Mouse (Mus musculus) heart, postnatal 0 days (tissue): Measurements from ENCODE around the gene Nxph4. TPM values are rescaled to one million over a fixed set of nuclear protein-coding genes. Genes with fewer than 3 reads are reported as not detected.

ENCODE experiments used
- ATAC-seq: fragments of 200-750 bp; cut with Nextera tagmentation; 2 replicates; pipeline ENCODE4 v1.8.0; 2017; ENCODE audit warnings: low read depth, moderate number of reproducible peaks, moderate library complexity; ENCODE audit not compliant: insufficient read depth
- DNase-seq: peaks from one replicate; pipeline ENCODE4 v3.0.0-alpha.2; 2016; ENCODE audit warnings: low spot score
- H3K27ac ChIP-seq: fragments of 300-500 bp; sonication (generic); 2 replicates; pipeline ENCODE4 v1.5.1; 2014; ENCODE audit warnings: low read depth, mild to moderate bottlenecking
- H3K27me3 ChIP-seq: fragments of 300-500 bp; sonication (generic); 2 replicates; pipeline ENCODE4 v1.6.1; 2014; ENCODE audit warnings: low read length, mixed read lengths; ENCODE audit not compliant: control insufficient read depth, insufficient read depth
- H3K36me3 ChIP-seq: fragments of 300-500 bp; sonication (generic); replicated peaks from 2 replicates; pipeline ENCODE4 v1.6.1; 2014; ENCODE audit warnings: low read length, mixed read lengths; ENCODE audit not compliant: control insufficient read depth, insufficient read depth
- H3K4me1 ChIP-seq: fragments of 300-500 bp; sonication (generic); 2 replicates; pipeline ENCODE4 v1.6.1; 2014; ENCODE audit warnings: antibody characterized with exemption; ENCODE audit not compliant: control insufficient read depth, insufficient read depth
- H3K4me2 ChIP-seq: fragments of 300-500 bp; sonication (generic); 2 replicates; pipeline ENCODE4 v1.6.1; 2014; ENCODE audit warnings: low read depth, mild to moderate bottlenecking, low read length, moderate library complexity
- H3K4me3 ChIP-seq: fragments of 300-500 bp; sonication (generic); 2 replicates; pipeline ENCODE4 v1.5.1; 2014; ENCODE audit warnings: low read depth, low read length
- H3K9ac ChIP-seq: fragments of 300-500 bp; sonication (generic); replicated peaks from 2 replicates; pipeline ENCODE4 v1.6.1; 2014; ENCODE audit warnings: low read depth, low read length, mixed read lengths
- H3K9me3 ChIP-seq: fragments of 300-500 bp; sonication (generic); replicated peaks from 2 replicates; pipeline ENCODE4 v1.6.1; 2016; ENCODE audit warnings: low read length; ENCODE audit not compliant: control insufficient read depth
- CTCF ChIP-seq: IDR thresholded peaks from 2 replicates; pipeline ENCODE4 v1.5.1; 2016; ENCODE audit warnings: antibody characterized with exemption, control low read depth, low read depth
- EP300 ChIP-seq: IDR thresholded peaks from 2 replicates; pipeline ENCODE4 v1.6.1; 2016; ENCODE audit warnings: antibody characterized with exemption, low read depth
- WGBS: fragments of 180-500 bp; shearing (Covaris S2); extraction: QIAGEN DNeasy Blood & Tissue Kit; methylation state at CpG from one replicate; pipeline ENCODE4 v1.1.7; 2014; 5-methylcytosine and 5-hydroxymethylcytosine counted together
- polyA plus RNA-seq: library from polyadenylated mRNA; unstranded; fragments of >200 nt; fragmentation: Nextera tagmentation; extraction: Ambion mirVana; gene quantifications from 2 replicates; pipeline ENCODE4 v1.2.1, GENCODE M21; 2015
- total RNA-seq: library from RNA; depleted of rRNA; stranded (reverse); fragments of >200 nt; gene quantifications from 2 replicates; pipeline ENCODE4 v1.2.3, GENCODE M21; 2014; ENCODE audit warnings: low replicate concordance; rRNA removed

The Nxph4 gene
- total RNA-seq = not detected in 2 replicates
- 0.41 and 0.49 TPM in 2 replicates for polyA plus RNA-seq

DNA sequence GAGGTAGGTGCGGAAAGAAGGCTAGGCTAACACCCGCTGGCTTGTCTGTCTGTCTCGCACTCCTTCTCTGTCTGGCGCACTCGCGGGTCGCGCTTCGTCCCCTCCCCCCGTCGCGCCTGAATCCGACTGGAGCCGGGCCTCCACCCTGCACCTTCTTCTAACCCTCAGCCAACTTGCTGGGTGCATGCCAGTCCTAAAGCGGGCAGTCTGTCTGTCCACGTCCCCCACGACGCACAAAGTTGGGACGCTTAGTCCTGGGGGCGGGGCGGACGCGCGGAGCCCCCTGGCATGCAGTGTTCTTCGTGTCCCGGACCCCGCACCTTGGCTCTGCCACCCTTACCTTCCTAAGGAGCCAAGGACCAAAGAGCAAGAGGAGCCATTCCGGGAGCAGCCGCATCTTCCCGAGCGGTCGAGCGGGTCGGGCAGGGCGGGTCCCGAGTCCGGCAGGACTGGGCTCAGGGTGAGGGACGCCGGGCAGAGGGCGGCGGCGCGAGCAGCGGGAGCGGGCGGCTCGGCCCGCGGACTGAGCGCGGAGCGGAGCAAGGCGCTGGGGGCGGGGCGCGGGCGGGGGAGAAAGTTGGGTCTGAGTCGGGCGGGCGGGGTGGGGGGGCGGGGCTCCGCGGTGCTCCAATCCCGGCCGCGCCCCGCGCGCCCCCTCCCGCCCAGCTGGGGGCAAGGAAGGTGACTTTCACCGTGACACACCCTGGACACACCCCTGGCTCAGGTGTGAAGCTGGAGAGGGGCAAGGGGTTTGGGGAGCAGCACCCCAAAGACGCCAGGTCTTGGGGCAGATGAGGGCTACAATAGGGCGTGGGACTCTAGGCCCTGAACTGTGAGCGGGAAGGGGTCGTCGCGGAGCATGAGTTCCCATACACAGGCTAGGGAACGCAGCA lies at the start of gene Nxph4:
Gene Nxph4 (minus strand): TSS at position 524 of the 893 bp plus-strand sequence.
- DNase-seq (no peak), ATAC-seq (no peak; the same call in 1 of the 2 replicates)
- TF ChIP-seq CTCF (no peak), EP300 (no peak)
- no peak within 1 kb of the TSS for H3K27ac ChIP-seq
- peaks cover 83% of the 10 kb centered on the region for H3K27me3 ChIP-seq
- H3K36me3 ChIP-seq = no peaks in the 10 kb centered on the region
- peak within 1 kb of the TSS; percentile 84 for H3K4me2 ChIP-seq
- H3K4me3 ChIP-seq = peak within 1 kb of the TSS; percentile 54
- WGBS = under 1% methylated on average over 65 of the region's 78 CpGs
- 0 out of 2 replicates have a peak within 1 kb of the TSS, but pooled peaks have one; percentile 8 for H3K9ac ChIP-seq
- no peaks in the 10 kb centered on the region for H3K9me3 ChIP-seq
- H3K4me1 ChIP-seq = 0 out of 2 replicates have a peak, but pooled peaks cover 7% of the 10 kb centered on the region

DNA sequence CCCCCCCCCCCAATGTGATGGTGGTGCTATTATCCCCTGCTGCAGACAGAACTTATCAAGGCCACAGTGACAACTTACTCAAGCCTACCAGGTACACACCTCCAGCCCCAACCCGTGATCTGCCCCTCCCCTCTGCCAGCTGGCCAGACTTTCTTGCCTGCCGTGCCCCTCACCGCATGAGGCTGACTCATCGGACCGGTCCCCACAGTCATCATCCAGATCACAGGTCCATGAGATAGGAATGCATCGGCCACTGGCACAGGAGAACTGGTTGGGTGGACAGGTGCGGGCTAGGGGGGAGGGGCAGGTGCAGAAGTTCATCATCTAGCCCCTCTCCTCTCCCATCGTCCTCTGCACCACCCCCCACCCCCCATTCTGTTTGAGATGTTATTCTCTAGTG lies 49.3 kb upstream of the Nxph4 start:
- Histone ChIP-seq H3K9ac (no peak overlapping the region), H3K4me3 (no peak overlapping the region), H3K36me3 (peaks cover 5% of the 10 kb centered on the region), H3K4me1 (no peaks in the 10 kb centered on the region), H3K27me3 (no peaks in the 10 kb centered on the region), H3K9me3 (no peaks in the 10 kb centered on the region), H3K4me2 (no peak overlapping the region), H3K27ac (no peak overlapping the region)
- TF ChIP-seq CTCF = no peak
- TF ChIP-seq EP300 = no peak
- DNase-seq = no peak
- WGBS = 69% methylated on average over 8 of the region's 8 CpGs
- ATAC-seq = no peak

DNA sequence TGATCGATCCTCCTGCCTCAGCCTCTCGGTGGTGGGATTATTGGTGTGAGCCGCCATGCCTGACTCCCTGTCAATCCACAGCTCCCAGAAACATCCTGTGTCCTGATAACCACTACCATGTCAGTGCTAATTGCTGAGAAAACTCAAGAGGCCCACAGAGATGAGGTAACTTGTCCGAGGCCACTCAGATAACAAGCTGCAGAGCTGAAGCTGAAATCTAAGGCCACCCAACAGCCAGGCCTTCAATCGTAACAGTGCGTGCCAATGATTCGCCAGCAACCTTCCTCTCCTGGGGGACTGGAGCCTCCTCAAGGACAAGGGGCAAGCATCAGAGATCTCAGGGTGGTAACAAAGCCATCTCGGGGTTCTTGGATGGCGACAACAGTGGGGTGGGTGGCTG lies 46.9 kb upstream of the Nxph4 start:
- 68% methylated on average over 9 of the region's 9 CpGs for WGBS
- Histone ChIP-seq H3K27me3 (no peaks in the 10 kb centered on the region), H3K4me2 (no peak overlapping the region), H3K36me3 (peaks cover 12% of the 10 kb centered on the region), H3K27ac (no peak overlapping the region), H3K9ac (no peak overlapping the region), H3K4me3 (no peak overlapping the region), H3K4me1 (no peaks in the 10 kb centered on the region), H3K9me3 (no peaks in the 10 kb centered on the region)
- TF ChIP-seq EP300 (no peak), CTCF (no peak)
- DNase-seq (no peak), ATAC-seq (no peak)

DNA sequence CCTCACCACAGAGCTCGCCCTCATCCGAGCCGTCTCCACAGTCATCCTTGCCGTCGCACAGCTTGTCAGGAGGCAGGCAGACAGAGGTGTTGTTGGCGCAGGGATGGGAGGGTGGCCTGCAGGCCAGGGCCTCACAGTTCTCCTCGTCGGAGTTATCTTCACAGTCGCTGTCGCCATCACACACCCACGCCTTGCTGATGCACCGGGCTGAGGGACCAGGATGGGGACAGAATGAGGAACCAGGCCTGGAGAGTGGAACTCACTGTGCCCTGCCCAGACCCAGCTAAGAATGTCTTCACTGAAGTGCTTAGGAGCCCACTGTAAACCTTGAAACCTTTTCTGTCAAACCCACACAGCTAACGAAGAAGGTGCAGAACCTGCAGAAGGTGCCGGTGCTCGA lies 43.6 kb upstream of the Nxph4 start:
- no peaks in the 10 kb centered on the region for H3K9me3 ChIP-seq
- no peak overlapping the region for H3K27ac ChIP-seq
- no peaks in the 10 kb centered on the region for H3K27me3 ChIP-seq
- ATAC-seq (no peak), DNase-seq (no peak)
- no peak overlapping the region for H3K4me2 ChIP-seq
- no peak for TF ChIP-seq EP300
- no peak for TF ChIP-seq CTCF
- 84% methylated on average over 15 of the region's 15 CpGs for WGBS
- no peak overlapping the region for H3K9ac ChIP-seq
- peaks cover 19% of the 10 kb centered on the region; the same call in 1 of the 2 replicates for H3K36me3 ChIP-seq
- H3K4me1 ChIP-seq = no peaks in the 10 kb centered on the region
- no peak overlapping the region for H3K4me3 ChIP-seq

DNA sequence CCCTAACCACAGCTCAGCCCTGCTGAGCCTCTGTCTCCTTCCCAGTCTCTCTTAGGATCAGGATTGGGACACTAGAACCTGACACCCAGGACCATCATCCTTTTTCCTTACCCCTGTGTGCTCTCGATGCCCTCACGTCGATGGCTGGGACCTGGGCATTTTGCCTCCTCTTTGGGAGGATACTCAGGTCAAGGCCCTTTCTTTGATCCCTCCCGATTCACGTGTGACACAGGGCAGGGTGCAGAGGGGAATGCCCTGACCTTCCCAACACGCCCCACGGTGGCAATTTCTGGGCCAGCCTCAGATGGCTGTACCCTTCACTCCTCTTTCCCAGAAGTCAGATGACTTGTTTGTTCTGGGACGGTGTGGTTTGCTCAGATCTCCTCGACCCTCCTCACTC lies 42.8 kb upstream of the Nxph4 start:
- Histone ChIP-seq H3K27me3 (no peaks in the 10 kb centered on the region), H3K36me3 (peaks cover 19% of the 10 kb centered on the region; the same call in 1 of the 2 replicates), H3K9ac (no peak overlapping the region), H3K4me3 (no peak overlapping the region), H3K4me1 (no peaks in the 10 kb centered on the region), H3K27ac (no peak overlapping the region), H3K9me3 (no peaks in the 10 kb centered on the region), H3K4me2 (no peak overlapping the region)
- DNase-seq = no peak
- 78% methylated on average over 9 of the region's 9 CpGs for WGBS
- TF ChIP-seq EP300 (no peak), CTCF (no peak)
- ATAC-seq = no peak
